17 mouse cellular contexts compared by ENCODE assay signal in the genomic region with DNA sequence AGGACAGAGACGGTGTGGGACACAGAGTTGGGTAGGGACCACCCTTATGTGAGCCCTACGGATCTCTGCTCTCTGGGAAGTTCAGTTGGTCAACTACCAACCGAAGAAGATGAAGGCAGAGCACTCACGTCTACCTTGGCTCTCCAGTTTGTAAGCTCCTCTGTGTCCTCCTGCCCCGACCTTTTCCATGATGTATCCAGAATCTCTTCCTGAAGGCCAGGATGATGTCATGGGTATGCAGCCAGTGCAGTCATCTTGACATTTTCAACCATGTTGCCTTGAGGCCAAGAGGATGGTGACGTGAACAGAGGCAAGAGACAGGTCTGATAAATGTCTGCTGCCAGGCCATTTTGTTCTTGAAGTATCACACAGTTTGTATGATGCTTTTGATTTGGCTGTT.
DNase-seq lines count a peak whose midpoint lies in the region; ATAC-seq and TF ChIP-seq lines count a peak whose summit lies in the region.
"Had no signal": no experiment of that assay in that cellular context is flagged by ENCODE, and none has a peak within 500 bp of the region (broad histone marks: within the 10 kb centered on the region; RNA-seq: fewer than 3 reads in every experiment).

No protein-coding gene starts in this region.

- peaks cover 22% of the 10 kb centered on the region for H3K36me3 ChIP-seq in midbrain, embryonic 10.5 days
- no peaks in the 10 kb centered on the region for H3K36me3 ChIP-seq in midbrain, postnatal 0 days (ENCODE audit: insufficient read depth, low read length)
- H3K36me3 ChIP-seq: embryonic facial prominence, embryonic 12.5 days; forebrain, embryonic 15.5 days had no signal

- H3K27me3 ChIP-seq in midbrain, embryonic 10.5 days (ENCODE audit: low read depth, poor library complexity, severe bottlenecking) = peaks cover 44% of the 10 kb centered on the region
- H3K27me3 ChIP-seq in midbrain, postnatal 0 days (ENCODE audit: insufficient read depth, low read length) = no peaks in the 10 kb centered on the region
- H3K27me3 ChIP-seq: embryonic facial prominence, embryonic 12.5 days; forebrain, embryonic 13.5 days; forebrain, embryonic 15.5 days had no signal

- H3K9ac ChIP-seq in midbrain, postnatal 0 days (replicated peaks; ENCODE audit: low read length, poor library complexity, severe bottlenecking) = no peak overlapping the region
- H3K9ac ChIP-seq: embryonic facial prominence, embryonic 12.5 days; forebrain, embryonic 13.5 days; forebrain, embryonic 15.5 days; forebrain, postnatal 0 days had no signal

- H3K9me3 ChIP-seq in midbrain, embryonic 10.5 days (replicated peaks) = no peaks in the 10 kb centered on the region
- H3K9me3 ChIP-seq in midbrain, postnatal 0 days (ENCODE audit: low read length) = no peaks in the 10 kb centered on the region
- H3K9me3 ChIP-seq: embryonic facial prominence, embryonic 10.5 days; embryonic facial prominence, embryonic 12.5 days; forebrain, embryonic 13.5 days; forebrain, embryonic 15.5 days had no signal

- no peak overlapping the region for H3K4me3 ChIP-seq in midbrain, embryonic 10.5 days
- H3K4me3 ChIP-seq in midbrain, postnatal 0 days (ENCODE audit: low read depth, low read length) = no peak overlapping the region
- H3K4me3 ChIP-seq: embryonic facial prominence, embryonic 10.5 days; embryonic facial prominence, embryonic 12.5 days; forebrain, embryonic 13.5 days; forebrain, embryonic 15.5 days had no signal

- no peak overlapping the region for H3K4me2 ChIP-seq in midbrain, postnatal 0 days (ENCODE audit: low read depth, low read length, poor library complexity, severe bottlenecking)
- H3K4me2 ChIP-seq: embryonic facial prominence, embryonic 12.5 days; forebrain, embryonic 13.5 days; forebrain, embryonic 15.5 days had no signal

- TF ChIP-seq CTCF in midbrain, postnatal 0 days (IDR thresholded peaks at IDR 0.05) = no peak

- WGBS in midbrain, embryonic 10.5 days = 93% methylated on average over 6 of the region's 6 CpGs
- WGBS in midbrain, postnatal 0 days = 94% methylated on average over 6 of the region's 6 CpGs

- H3K27ac ChIP-seq in midbrain, embryonic 10.5 days (replicated peaks) = no peak overlapping the region
- no peak overlapping the region for H3K27ac ChIP-seq in midbrain, postnatal 0 days (ENCODE audit: low read depth, low read length)
- H3K27ac ChIP-seq: embryonic facial prominence, embryonic 10.5 days; embryonic facial prominence, embryonic 12.5 days; forebrain, embryonic 13.5 days; forebrain, embryonic 15.5 days had no signal

- peak; percentile 67 for DNase-seq in adrenal gland, adult 2 months
- DNase-seq in adrenal gland, postnatal 4 days (ENCODE audit: low spot score in 2 of 2) = no peak
- DNase-seq in adrenal gland, postnatal 14 days = peak; percentile 52
- no peak for DNase-seq in adrenal gland, postnatal 25 days
- DNase-seq in midbrain, embryonic 10.5 days (ENCODE audit: low spot score) = peak; percentile 7
- DNase-seq in midbrain, postnatal 0 days (ENCODE audit: low spot score) = no peak
- DNase-seq in layer of hippocampus, postnatal 14 days (ENCODE audit: low spot score in 2 of 2) = no peak
- DNase-seq: cerebellum, adult 11-12 months; cerebellum, adult 2 months; cerebellum, adult 9-10 months; cerebellum, postnatal 10 days; cerebellum, postnatal 25 days; forebrain, postnatal 0 days had no signal

- peaks cover 28% of the 10 kb centered on the region for H3K4me1 ChIP-seq in midbrain, embryonic 10.5 days
- H3K4me1 ChIP-seq in midbrain, postnatal 0 days (ENCODE audit: insufficient read depth, low read length) = peaks cover 6% of the 10 kb centered on the region; the same call in 1 of the 2 replicates

- no peak for ATAC-seq in midbrain, postnatal 0 days (ENCODE audit: low FRiP score)
- ATAC-seq: forebrain, embryonic 13.5 days; forebrain, embryonic 15.5 days; forebrain, postnatal 0 days had no signal

Comparison
In these comparisons a context has a peak if more than half of its experiments do, and no peak if none do; other contexts are left out.
1. DNase-seq: peak in adrenal gland, adult 2 months (single experiment), adrenal gland, postnatal 14 days (single experiment) and midbrain, embryonic 10.5 days (single experiment); none in adrenal gland, postnatal 4 days (0 of 2), adrenal gland, postnatal 25 days (single experiment), midbrain, postnatal 0 days (single experiment) and layer of hippocampus, postnatal 14 days (0 of 2).